Mouse (Mus musculus) bone marrow macrophage, adult 2 months (primary cell): Measurements from ENCODE around the gene Pcdh7. TPM values are rescaled to one million over a fixed set of nuclear protein-coding genes. Genes with fewer than 3 reads are reported as not detected.

ENCODE experiments used
- H3K27ac ChIP-seq: 2 replicates; pipeline ENCODE4 v1.5.1; 2012; ENCODE audit warnings: low read depth, low read length; ENCODE audit not compliant: insufficient read depth
- H3K4me1 ChIP-seq: 2 replicates; pipeline ENCODE4 v1.6.1; 2012; ENCODE audit warnings: low read length; ENCODE audit not compliant: control insufficient read depth, insufficient read depth
- H3K4me3 ChIP-seq: 2 replicates; pipeline ENCODE4 v1.5.1; 2012; ENCODE audit warnings: mild to moderate bottlenecking, low read length, moderate library complexity; ENCODE audit not compliant: insufficient read depth
- CTCF ChIP-seq: IDR thresholded peaks from 2 replicates; pipeline ENCODE4 v1.5.1; 2012; ENCODE audit warnings: low read depth, mild to moderate bottlenecking, low read length, moderate library complexity
- POLR2A ChIP-seq: IDR thresholded peaks from 2 replicates; pipeline ENCODE4 v1.6.1; 2012; ENCODE audit warnings: mild to moderate bottlenecking, low read depth, low read length, borderline replicate concordance
- polyA plus RNA-seq: library from polyadenylated mRNA; stranded (reverse); fragments of >200 nt; gene quantifications from 2 replicates; pipeline ENCODE4 v1.2.4, GENCODE M21; 2012; ENCODE audit not compliant: missing spikeins, insufficient read depth, insufficient read length

Gene Pcdh7
- polyA plus RNA-seq, 1 experiment = 4.2 TPM

DNA sequence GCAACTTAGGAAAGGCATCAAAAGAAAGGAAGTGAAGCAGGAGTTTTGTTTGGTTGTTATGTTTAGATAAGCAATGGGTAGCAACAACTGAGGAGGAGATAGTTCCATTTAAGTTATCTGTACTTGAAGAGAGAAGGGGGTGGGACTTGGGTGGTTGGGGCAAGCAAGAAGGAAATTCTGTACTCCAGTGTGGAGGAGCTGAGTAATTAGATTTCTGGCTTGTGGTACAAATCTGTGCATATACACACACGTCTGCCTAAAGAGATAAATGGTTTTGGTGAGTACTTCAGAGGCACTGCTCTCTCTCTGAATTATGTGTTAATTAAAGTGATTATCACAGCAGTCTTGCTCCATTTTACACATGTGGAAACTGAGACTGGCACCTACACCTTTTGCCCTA lies 241.6 kb downstream of the Pcdh7 start:
- Histone ChIP-seq H3K4me1 (no peaks in the 10 kb centered on the region), H3K4me3 (no peak overlapping the region), H3K27ac (no peak overlapping the region)
- TF ChIP-seq CTCF = no peak
- TF ChIP-seq POLR2A = no peak

DNA sequence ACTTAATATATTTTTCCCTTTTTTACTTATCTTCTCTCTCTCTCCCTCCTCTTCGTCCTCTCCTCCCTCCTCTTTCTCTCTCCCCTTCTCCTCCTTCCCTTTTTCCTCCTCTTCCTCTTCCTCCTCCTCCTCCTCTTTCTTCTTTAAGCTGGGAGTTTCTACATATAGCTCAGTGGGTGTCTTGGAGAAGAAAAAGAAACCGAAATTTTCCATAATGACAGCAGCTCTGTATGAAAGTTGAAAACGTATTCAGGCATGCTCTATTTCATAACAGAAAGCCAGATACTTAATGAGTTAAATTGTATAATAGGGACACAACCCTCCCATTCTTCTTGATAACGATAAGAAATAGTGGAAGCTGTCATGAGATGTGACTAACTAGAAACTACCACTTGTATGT lies 246.0 kb downstream of the Pcdh7 start:
- TF ChIP-seq POLR2A (no peak), CTCF (no peak)
- no peaks in the 10 kb centered on the region for H3K4me1 ChIP-seq
- H3K4me3 ChIP-seq = no peak overlapping the region
- no peak overlapping the region for H3K27ac ChIP-seq

DNA sequence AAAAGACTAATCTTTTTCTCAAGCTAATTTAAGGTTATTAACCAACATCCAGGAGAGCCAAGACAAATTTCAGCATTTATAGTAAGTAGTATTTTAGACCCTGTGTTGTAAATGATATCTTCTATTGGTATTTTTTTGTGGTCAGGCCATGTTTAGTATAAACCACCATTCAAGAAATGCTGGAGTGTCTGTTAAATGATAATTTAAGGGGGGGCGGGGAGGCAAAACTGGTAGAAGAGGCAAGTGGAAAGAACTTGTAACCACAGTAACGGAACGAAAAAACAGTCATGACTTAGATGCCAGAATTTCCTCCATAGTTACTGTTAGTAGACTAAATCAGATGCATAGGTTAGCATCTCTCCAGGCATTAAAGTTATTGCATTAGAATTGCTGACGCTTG lies 246.4 kb downstream of the Pcdh7 start:
- Histone ChIP-seq H3K27ac (no peak overlapping the region), H3K4me1 (no peaks in the 10 kb centered on the region), H3K4me3 (no peak overlapping the region)
- TF ChIP-seq POLR2A (no peak), CTCF (no peak)

DNA sequence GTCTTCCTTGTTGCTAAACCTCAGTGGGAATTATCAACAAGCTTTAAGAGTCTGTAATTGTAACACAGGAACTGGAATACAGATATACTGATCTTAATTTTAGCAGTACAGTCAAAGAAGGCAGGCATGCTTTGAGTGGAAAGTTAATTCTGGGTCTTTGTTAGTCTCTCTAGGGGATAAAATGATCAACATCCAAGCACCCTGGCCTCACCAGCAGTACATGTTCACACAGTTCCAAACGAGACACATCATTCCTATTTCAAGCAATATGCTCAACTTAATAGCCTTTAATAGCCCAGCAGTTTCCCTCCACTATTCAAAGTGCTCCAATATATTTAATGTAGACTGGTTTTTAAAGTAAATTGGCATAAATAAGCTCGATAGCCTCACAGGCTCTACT lies 275.8 kb downstream of the Pcdh7 start:
- Histone ChIP-seq H3K27ac (no peak overlapping the region), H3K4me3 (no peak overlapping the region), H3K4me1 (no peaks in the 10 kb centered on the region)
- TF ChIP-seq POLR2A = no peak
- TF ChIP-seq CTCF = no peak

DNA sequence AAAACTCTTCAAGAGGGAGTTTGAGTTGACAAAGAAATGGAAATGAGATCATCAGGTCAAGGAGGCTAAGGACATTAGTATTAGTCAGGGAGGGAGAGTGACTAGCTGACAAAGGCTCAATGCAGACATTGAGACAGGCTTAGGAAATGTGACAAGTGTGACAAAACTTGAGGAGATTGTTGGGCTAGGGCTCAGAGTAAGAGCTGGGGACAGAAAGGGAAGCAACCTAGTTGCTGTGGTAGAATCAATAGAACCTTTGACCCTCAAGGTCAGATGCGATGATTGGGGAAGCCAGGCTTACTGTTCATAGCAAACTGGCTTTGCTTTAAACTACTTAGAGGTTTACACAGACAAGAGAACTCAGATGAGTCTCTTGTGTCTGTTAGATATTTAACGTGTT lies 303.6 kb downstream of the Pcdh7 start:
- Histone ChIP-seq H3K4me1 (no peaks in the 10 kb centered on the region), H3K4me3 (no peak overlapping the region), H3K27ac (no peak overlapping the region)
- TF ChIP-seq POLR2A (no peak), CTCF (no peak)

DNA sequence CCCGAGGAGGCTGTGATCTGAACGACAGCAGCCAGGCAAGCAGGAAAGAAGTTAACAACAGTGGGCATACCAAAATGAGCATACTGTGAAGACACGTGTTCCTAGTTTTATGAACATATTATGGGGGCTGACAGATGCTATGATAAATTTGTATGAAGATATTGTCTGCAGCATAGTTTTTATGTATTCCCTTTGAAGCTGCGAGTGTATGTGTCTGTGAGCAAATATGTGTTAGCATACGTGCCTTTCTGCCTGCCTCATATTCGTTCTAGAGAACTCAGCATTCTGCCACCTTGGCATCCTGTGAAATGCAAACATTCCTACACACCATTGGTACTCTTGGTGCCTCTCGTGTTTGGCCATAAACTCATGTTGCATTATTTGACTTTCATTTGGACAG lies 307.4 kb downstream of the Pcdh7 start:
- Histone ChIP-seq H3K4me3 (no peak overlapping the region), H3K27ac (no peak overlapping the region), H3K4me1 (no peaks in the 10 kb centered on the region)
- TF ChIP-seq CTCF (no peak), POLR2A (no peak)

DNA sequence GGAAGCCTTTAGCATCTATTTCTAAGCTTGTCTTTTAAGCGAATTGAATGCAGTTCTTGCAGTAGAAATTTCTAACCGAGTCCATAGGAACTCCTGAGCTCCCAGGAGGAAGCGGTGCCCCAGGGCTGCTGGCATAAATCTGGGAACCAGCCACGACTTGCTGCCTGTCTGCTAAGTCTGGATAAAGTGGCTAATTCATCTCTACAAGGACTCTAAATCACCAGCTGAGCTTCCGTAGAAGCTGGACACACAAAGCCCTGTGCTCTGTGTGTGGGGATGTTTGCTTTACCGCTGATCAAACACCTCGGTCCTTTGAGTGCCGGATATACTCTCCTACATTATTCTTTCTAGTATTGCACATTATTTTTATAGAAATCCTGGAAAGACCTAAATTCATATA lies 308.0 kb downstream of the Pcdh7 start:
- no peaks in the 10 kb centered on the region for H3K4me1 ChIP-seq

DNA sequence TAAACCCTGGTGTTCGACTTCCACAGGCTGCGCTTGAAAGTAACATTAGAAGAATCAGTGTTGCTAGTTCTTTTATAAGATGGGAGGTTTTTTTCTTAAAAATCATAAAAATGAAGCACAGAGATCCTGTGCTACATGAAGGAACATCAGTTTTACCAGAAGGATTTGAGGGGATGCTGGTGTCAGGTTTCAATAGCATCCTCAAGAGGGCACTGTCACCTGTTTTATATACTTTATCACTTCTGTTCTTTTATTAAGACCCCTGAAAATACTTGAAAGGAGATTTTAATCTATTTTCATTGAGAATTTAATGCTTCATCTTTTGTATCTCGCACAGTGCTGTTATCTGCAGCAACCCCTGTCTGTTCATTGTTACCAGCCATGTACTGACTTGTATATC lies 322.1 kb downstream of the Pcdh7 start:
- TF ChIP-seq CTCF (no peak), POLR2A (no peak)
- Histone ChIP-seq H3K27ac (no peak overlapping the region), H3K4me1 (no peaks in the 10 kb centered on the region), H3K4me3 (no peak overlapping the region)

More for the DNA sequence above, 308.0 kb downstream of the Pcdh7 start:
- Histone ChIP-seq H3K4me3 (no peak overlapping the region), H3K27ac (no peak overlapping the region)
- no peak for TF ChIP-seq POLR2A
- no peak for TF ChIP-seq CTCF

DNA sequence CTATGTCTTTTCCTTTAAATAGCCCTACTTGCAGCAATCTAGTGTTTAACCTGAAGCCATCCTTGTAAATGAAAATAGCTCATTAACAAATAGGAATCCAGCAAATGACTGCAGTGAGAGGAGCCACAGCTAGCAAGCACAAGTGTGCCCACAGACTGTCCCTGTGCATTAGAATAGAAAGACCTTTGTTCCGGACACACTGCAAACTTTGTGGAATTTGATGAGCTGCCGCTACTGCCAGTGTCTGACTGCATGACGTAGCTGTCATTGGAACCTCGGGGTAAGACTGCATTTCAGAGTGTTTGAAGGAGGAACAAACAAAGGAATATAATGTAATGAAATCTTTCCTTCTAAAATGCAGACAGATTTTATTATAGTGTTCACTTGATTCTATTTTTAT lies 326.4 kb downstream of the Pcdh7 start:
- Histone ChIP-seq H3K4me3 (no peak overlapping the region), H3K4me1 (no peaks in the 10 kb centered on the region), H3K27ac (no peak overlapping the region)
- TF ChIP-seq POLR2A (no peak), CTCF (no peak)

DNA sequence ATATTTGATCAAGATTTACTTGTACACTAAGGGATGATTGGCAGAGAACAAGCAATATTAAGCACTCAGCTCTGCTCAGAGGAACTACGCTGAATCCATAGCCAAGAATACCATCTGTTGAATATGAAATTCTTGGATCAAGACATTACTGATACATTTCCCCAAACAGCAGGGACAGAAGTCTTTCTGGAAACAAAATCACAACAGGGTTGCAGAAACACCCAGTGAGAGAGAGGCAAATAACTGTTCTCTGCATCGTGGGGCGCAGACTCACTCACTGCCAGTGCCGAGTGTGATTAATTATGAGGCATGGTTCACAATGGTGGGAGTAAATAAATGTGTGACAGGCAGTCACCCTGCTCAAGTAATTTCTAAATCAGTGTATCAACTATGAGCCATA lies 363.3 kb downstream of the Pcdh7 start:
- Histone ChIP-seq H3K27ac (no peak overlapping the region), H3K4me3 (no peak overlapping the region), H3K4me1 (no peaks in the 10 kb centered on the region)
- no peak for TF ChIP-seq POLR2A
- no peak for TF ChIP-seq CTCF

DNA sequence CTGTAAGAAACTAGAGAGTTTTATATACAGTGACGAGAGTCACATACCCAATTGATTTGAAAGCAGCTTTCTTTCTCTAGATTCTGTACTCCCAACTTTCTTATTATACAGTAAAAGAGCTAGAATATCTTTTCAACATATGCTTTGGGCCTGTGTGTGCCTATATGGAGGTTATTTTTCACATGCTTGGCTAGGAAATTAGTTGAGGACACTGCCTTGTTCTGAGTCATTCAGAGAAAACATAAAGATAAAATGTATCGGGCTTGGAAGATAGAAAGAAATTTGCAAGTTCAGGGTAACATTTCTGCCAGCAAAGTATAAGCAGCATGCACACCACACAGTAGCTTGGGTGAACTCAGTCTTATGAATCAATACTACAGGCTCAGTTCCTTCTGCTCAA lies 364.5 kb downstream of the Pcdh7 start:
- TF ChIP-seq CTCF (no peak), POLR2A (no peak)
- Histone ChIP-seq H3K4me1 (no peaks in the 10 kb centered on the region), H3K4me3 (no peak overlapping the region), H3K27ac (no peak overlapping the region)
